Mouse (Mus musculus): Measurements from ENCODE around the gene Wdr90. TPM values are rescaled to one million over a fixed set of nuclear protein-coding genes. Genes with fewer than 3 reads are reported as not detected.

Wdr90 gene
- polyA plus RNA-seq, 1 experiment from 2014 or later, result 18.2 TPM

DNA sequence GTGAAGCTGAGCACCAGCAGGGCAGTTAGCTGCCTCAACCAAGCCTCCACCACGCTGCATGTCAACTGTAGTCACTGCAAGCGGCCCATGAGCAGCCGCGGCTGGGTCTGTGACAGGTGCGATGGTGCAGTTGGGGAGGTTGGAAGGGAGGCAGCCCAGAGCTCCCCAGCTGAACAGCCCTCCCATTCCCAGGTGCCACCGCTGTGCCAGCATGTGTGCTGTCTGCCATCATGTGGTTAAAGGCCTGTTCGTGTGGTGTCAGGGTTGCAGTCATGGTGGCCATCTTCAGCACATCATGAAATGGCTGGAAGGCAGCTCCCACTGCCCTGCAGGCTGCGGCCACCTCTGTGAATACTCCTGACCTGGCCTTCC, 33.1 kb downstream of the Wdr90 start:
- Histone ChIP-seq H3K36me3 (ENCODE audit: control insufficient read depth, insufficient read depth, low read length) (peaks cover 45% of the 10 kb centered on the region), H3K4me2 (ENCODE audit: low read length) (peak overlapping the region; percentile 85), H3K27me3 (replicated peaks; ENCODE audit: control insufficient read depth, insufficient read depth, low read length) (no peaks in the 10 kb centered on the region), H3K27ac (ENCODE audit: low read depth) (peak overlapping the region; percentile 82), H3K4me1 (replicated peaks; ENCODE audit: control insufficient read depth, insufficient read depth, low read length) (peaks cover 45% of the 10 kb centered on the region), H3K9me3 (ENCODE audit: control insufficient read depth, low read length) (no peaks in the 10 kb centered on the region), H3K9ac (ENCODE audit: low read length) (no peak overlapping the region), H3K4me3 (ENCODE audit: low read depth, low read length) (peak overlapping the region; percentile 69)
- DNase-seq (ENCODE audit: low spot score) (no peak), ATAC-seq (replicated peaks; ENCODE audit: low FRiP score, low TSS enrichment, low read depth) (no peak)
- 84% methylated on average over 8 of the region's 8 CpGs for WGBS

DNA sequence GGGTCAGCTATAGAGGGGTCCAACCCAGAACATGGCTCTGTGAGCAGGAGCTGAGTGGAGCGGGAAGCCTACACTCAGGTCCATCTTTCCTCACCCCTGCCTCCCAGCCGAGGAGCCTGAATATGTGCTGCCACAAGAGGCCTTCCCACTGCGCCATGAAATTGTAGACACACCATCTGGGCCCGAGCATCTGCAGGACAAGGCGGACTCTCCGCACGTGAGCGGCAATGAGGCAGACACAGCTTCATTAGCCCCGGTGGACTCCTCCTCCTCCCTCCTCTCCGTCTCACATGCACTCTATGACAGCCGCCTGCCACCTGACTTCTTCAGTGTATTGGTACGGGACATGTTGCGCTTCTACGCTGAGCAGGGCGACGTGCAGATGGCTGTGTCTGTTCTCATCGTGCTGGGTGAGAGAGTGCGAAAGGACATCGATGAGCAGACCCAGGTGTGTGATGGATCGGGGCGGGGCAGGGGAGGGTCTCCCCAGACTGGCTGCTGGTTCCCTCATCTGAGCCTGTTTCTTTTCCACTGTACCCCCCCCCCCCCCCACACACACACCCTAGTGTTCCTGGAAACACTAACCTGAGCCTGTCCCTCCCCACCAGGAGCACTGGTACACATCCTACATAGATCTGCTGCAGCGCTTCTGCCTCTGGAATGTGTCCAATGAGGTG, 33.6 kb downstream of the Wdr90 start:
- peaks cover 45% of the 10 kb centered on the region for H3K4me1 ChIP-seq (replicated peaks; ENCODE audit: control insufficient read depth, insufficient read depth, low read length)
- no peak overlapping the region for H3K27ac ChIP-seq (ENCODE audit: low read depth)
- WGBS, result 96% methylated on average over 22 of the region's 22 CpGs
- H3K9ac ChIP-seq (ENCODE audit: low read length), result no peak overlapping the region
- ATAC-seq (replicated peaks; ENCODE audit: low FRiP score, low TSS enrichment, low read depth) (no peak), DNase-seq (ENCODE audit: low spot score) (no peak)
- H3K27me3 ChIP-seq (replicated peaks; ENCODE audit: control insufficient read depth, insufficient read depth, low read length), result no peaks in the 10 kb centered on the region
- H3K36me3 ChIP-seq (ENCODE audit: control insufficient read depth, insufficient read depth, low read length), result peaks cover 45% of the 10 kb centered on the region
- no peak overlapping the region for H3K4me2 ChIP-seq (ENCODE audit: low read length)
- no peak overlapping the region for H3K4me3 ChIP-seq (ENCODE audit: low read depth, low read length)
- H3K9me3 ChIP-seq (ENCODE audit: control insufficient read depth, low read length), result no peaks in the 10 kb centered on the region

DNA sequence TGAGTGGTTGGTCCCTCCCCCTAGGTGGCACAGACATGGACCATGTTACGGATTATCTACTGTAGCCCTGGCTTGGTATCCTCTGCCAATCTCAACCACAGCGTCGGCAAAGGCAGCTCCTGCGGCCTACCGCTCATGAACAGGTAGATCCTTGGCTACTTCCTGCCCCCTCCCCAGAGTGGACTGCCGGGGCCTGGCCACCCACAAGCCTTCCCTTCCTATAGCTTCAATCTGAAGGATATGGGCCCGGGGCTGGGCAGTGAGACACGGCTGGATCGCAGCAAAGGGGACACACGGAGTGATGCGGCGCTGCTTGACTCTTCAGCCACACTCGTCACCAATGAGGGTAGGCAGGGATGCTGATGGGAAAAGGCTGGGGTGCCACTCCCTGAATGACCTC, 34.3 kb downstream of the Wdr90 start:
- Histone ChIP-seq H3K36me3 (ENCODE audit: control insufficient read depth, insufficient read depth, low read length) (peaks cover 45% of the 10 kb centered on the region), H3K4me3 (ENCODE audit: low read depth, low read length) (no peak overlapping the region)

DNA sequence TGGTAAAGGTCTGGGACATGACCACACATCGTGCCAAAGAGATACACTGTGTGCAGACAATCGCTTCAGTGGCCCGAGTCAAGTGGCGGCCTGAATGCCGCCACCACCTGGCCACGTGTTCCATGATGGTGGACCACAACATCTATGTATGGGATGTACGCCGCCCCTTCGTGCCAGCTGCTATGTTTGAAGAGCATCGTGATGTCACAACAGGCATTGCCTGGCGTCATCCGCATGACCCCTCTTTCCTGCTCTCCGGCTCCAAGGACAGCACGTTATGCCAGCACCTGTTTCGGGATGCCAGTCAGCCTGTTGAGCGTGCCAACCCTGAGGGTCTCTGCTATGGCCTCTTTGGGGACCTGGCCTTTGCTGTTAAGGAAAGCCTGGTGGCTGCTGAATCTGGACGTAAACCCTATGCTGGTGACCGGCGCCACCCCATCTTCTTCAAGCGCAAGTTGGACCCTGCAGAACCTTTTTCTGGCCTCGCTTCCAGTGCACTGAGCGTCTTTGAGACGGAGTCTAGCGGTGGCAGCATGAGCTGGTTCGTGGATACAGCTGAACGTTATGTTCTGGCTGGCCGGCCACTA, 35.2 kb downstream of the Wdr90 start:
- Histone ChIP-seq H3K4me3 (ENCODE audit: low read depth, low read length) (no peak overlapping the region), H3K4me2 (ENCODE audit: low read length) (no peak overlapping the region), H3K27ac (ENCODE audit: low read depth) (no peak overlapping the region), H3K36me3 (ENCODE audit: control insufficient read depth, insufficient read depth, low read length) (peaks cover 36% of the 10 kb centered on the region), H3K27me3 (replicated peaks; ENCODE audit: control insufficient read depth, insufficient read depth, low read length) (peaks cover 5% of the 10 kb centered on the region; the same call in 1 of the 2 replicates), H3K9me3 (ENCODE audit: control insufficient read depth, low read length) (no peaks in the 10 kb centered on the region), H3K9ac (ENCODE audit: low read length) (no peak overlapping the region), H3K4me1 (replicated peaks; ENCODE audit: control insufficient read depth, insufficient read depth, low read length) (peaks cover 35% of the 10 kb centered on the region)
- WGBS, result 96% methylated on average over 27 of the region's 27 CpGs
- DNase-seq (ENCODE audit: low spot score) (no peak), ATAC-seq (replicated peaks; ENCODE audit: low FRiP score, low TSS enrichment, low read depth) (no peak)

More for the DNA sequence above, 34.3 kb downstream of the Wdr90 start:
- no peak for DNase-seq (ENCODE audit: low spot score)
- Histone ChIP-seq H3K27ac (ENCODE audit: low read depth) (no peak overlapping the region), H3K4me1 (replicated peaks; ENCODE audit: control insufficient read depth, insufficient read depth, low read length) (peaks cover 44% of the 10 kb centered on the region), H3K4me2 (ENCODE audit: low read length) (no peak overlapping the region), H3K9ac (ENCODE audit: low read length) (no peak overlapping the region), H3K9me3 (ENCODE audit: control insufficient read depth, low read length) (no peaks in the 10 kb centered on the region), H3K27me3 (replicated peaks; ENCODE audit: control insufficient read depth, insufficient read depth, low read length) (no peaks in the 10 kb centered on the region)
- no peak for ATAC-seq (replicated peaks; ENCODE audit: low FRiP score, low TSS enrichment, low read depth)
- 93% methylated on average over 13 of the region's 13 CpGs for WGBS

DNA sequence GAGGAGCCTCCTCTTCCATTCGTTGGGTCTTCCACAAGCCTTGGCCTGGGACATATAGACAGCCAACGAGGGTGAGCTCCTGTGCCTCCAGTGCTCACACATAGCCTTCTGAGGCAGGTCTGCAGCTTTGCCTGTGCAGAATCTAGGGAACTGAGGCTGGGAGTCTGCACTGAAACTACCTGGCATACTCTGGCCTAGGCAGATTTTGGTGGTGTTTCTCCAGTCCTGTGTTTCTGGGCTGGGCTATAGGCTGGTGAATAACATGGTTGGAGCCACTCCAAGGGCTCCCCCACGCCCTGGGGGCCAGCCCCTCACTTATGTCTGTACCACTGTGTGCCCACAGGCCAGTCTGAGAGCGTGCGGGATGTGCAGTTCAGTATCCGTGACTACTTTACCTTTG, 36.0 kb downstream of the Wdr90 start:
- no peak overlapping the region for H3K27ac ChIP-seq (ENCODE audit: low read depth)
- peaks cover 11% of the 10 kb centered on the region for H3K27me3 ChIP-seq (replicated peaks; ENCODE audit: control insufficient read depth, insufficient read depth, low read length)
- no peaks in the 10 kb centered on the region for H3K9me3 ChIP-seq (ENCODE audit: control insufficient read depth, low read length)
- H3K4me3 ChIP-seq (ENCODE audit: low read depth, low read length), result no peak overlapping the region
- peaks cover 29% of the 10 kb centered on the region for H3K36me3 ChIP-seq (ENCODE audit: control insufficient read depth, insufficient read depth, low read length)
- peak overlapping the region; percentile 92; the same call in 1 of the 2 replicates for H3K4me2 ChIP-seq (ENCODE audit: low read length)
- H3K4me1 ChIP-seq (replicated peaks; ENCODE audit: control insufficient read depth, insufficient read depth, low read length), result peaks cover 29% of the 10 kb centered on the region
- no peak for DNase-seq (ENCODE audit: low spot score)
- 94% methylated on average over 6 of the region's 6 CpGs for WGBS
- no peak for ATAC-seq (replicated peaks; ENCODE audit: low FRiP score, low TSS enrichment, low read depth)
- H3K9ac ChIP-seq (ENCODE audit: low read length), result no peak overlapping the region

DNA sequence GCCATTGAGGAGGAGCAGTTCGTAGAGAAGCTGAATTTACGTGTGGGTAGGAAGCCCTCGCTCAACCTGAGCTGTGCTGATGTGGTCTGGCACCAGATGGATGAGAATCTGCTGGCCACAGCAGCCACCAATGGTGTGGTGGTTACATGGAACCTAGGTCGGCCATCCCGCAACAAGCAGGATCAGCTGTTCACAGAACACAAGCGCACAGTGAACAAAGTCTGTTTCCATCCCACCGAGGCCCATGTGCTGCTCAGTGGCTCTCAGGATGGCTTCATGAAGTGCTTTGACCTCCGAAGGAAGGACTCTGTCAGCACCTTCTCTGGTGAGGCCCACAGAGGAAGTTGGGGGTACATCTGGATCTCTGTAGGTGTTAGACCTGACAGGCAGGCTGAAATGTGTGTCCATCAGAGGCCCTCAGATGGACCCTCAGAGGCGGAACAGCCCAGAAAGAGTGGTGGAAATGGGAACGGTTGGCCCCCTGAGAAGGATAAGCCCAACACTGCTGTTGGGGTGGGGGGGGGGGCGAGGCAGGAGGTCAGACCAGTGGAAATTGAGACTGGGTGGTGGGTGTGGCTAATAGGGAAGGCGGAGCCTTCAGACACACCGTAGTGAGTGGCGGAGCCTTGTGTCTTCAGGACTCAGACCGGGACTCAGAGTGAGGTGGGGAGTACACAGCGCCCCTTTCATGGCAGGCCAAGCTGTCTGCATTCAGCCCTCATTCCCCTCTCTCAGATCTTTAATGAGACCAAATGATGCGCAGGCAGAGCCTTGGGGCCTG, 36.7 kb downstream of the Wdr90 start:
- no peak for DNase-seq (ENCODE audit: low spot score)
- Histone ChIP-seq H3K9me3 (ENCODE audit: control insufficient read depth, low read length) (no peaks in the 10 kb centered on the region), H3K27ac (ENCODE audit: low read depth) (no peak overlapping the region), H3K4me3 (ENCODE audit: low read depth, low read length) (peak overlapping the region; percentile 77; the same call in 1 of the 2 replicates), H3K36me3 (ENCODE audit: control insufficient read depth, insufficient read depth, low read length) (peaks cover 24% of the 10 kb centered on the region), H3K9ac (ENCODE audit: low read length) (peak overlapping the region; percentile 62; the same call in 1 of the 2 replicates), H3K27me3 (replicated peaks; ENCODE audit: control insufficient read depth, insufficient read depth, low read length) (peaks cover 18% of the 10 kb centered on the region), H3K4me1 (replicated peaks; ENCODE audit: control insufficient read depth, insufficient read depth, low read length) (peaks cover 21% of the 10 kb centered on the region), H3K4me2 (ENCODE audit: low read length) (peak overlapping the region; percentile 92)
- no peak for ATAC-seq (replicated peaks; ENCODE audit: low FRiP score, low TSS enrichment, low read depth)
- 66% methylated on average over 17 of the region's 17 CpGs for WGBS

DNA sequence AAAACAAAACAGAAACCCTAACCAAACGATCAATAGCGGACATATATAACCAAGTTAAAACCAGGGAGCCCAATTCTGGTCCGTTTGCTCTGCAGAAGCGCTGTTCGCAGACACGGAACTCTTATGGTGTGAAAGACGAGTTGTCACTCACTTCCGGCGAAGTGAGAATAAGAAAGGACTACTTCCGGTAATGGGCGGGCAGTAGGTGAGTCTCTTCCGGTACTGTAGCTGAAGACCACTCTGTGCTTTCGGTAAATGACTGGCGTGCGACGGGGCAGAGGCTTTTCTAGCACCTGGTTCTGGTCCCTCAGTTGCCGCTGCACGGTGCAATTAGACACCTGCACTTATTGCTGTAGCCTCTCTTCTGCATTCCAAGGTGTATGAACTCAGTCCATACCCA, 37.8 kb downstream of the Wdr90 start, which contains the start of gene Wdr24:
Gene Wdr24, plus strand, starts transcription at position 176 of the 400 bp plus-strand sequence.
- H3K4me3 ChIP-seq (ENCODE audit: low read depth, low read length), result peak within 1 kb of the TSS; percentile 77
- DNase-seq (ENCODE audit: low spot score), result peak; percentile 79
- peaks cover 19% of the 10 kb centered on the region for H3K4me1 ChIP-seq (replicated peaks; ENCODE audit: control insufficient read depth, insufficient read depth, low read length)
- H3K27ac ChIP-seq (ENCODE audit: low read depth), result peak within 1 kb of the TSS; percentile 38
- no peaks in the 10 kb centered on the region for H3K9me3 ChIP-seq (ENCODE audit: control insufficient read depth, low read length)
- peaks cover 29% of the 10 kb centered on the region for H3K27me3 ChIP-seq (replicated peaks; ENCODE audit: control insufficient read depth, insufficient read depth, low read length)
- H3K9ac ChIP-seq (ENCODE audit: low read length), result peak within 1 kb of the TSS; percentile 62
- H3K36me3 ChIP-seq (ENCODE audit: control insufficient read depth, insufficient read depth, low read length), result peaks cover 24% of the 10 kb centered on the region
- 0 out of 2 replicates have a peak, but pooled peaks have one; percentile 49 for ATAC-seq (replicated peaks; ENCODE audit: low FRiP score, low TSS enrichment, low read depth)
- under 1% methylated on average over 18 of the region's 18 CpGs for WGBS
- H3K4me2 ChIP-seq (ENCODE audit: low read length), result peak within 1 kb of the TSS; percentile 92

DNA sequence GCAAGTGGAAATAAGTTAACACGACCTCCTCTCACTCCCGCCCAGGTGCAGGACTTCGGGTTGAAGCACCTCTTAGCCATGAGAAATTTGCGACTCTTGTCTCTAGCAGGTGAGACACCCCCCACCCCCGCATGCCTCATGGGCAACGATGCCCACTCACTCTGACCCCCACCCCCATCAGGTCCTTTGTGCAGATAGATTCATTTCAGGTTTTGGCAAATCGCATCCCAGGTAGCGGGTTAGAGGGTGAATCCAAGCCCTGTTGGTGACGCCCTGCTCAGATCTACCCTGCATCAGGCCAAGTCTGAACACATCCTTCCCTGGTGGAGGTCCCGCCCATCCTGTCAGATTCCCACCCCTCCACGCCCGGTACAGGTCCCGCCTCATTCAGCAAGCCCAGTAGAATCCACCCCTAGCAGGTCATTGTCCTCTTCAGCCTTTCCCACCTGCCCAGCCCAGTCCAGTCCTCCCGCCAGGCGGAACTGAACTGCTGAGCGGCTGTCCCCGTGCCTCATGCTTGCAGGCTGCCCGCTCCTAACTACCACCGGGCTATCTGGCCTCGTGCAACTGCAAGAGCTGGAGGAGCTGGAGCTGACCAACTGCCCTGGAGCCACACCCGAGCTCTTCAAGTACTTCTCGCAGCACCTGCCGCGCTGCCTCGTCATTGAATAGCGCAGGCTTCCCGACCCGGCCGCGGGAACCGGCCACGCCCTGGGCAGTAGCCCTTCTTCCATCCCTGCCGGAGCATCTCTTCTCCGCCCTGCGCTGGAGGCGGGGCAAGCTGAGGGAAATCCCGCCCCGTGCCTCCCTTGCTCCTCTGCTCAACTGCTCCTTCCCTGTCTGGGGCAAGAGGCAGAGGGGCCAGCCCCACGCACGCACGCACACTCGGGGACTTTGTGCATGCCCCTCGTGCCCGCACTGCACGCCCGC, 42.2 kb downstream of the Wdr90 start:
- Histone ChIP-seq H3K4me2 (ENCODE audit: low read length) (peak overlapping the region; percentile 25), H3K9ac (ENCODE audit: low read length) (no peak overlapping the region), H3K9me3 (ENCODE audit: control insufficient read depth, low read length) (no peaks in the 10 kb centered on the region), H3K4me3 (ENCODE audit: low read depth, low read length) (no peak overlapping the region), H3K27ac (ENCODE audit: low read depth) (no peak overlapping the region), H3K27me3 (replicated peaks; ENCODE audit: control insufficient read depth, insufficient read depth, low read length) (peaks cover 40% of the 10 kb centered on the region), H3K36me3 (ENCODE audit: control insufficient read depth, insufficient read depth, low read length) (no peaks in the 10 kb centered on the region), H3K4me1 (replicated peaks; ENCODE audit: control insufficient read depth, insufficient read depth, low read length) (peaks cover 3% of the 10 kb centered on the region)
- 5% methylated on average over 46 of the region's 46 CpGs for WGBS
- ATAC-seq (replicated peaks; ENCODE audit: low FRiP score, low TSS enrichment, low read depth) (peak; percentile 41), DNase-seq (ENCODE audit: low spot score) (no peak)
